Mouse (Mus musculus) brain, embryonic 14.5 days (tissue): ENCODE data around the gene Csta1.

ENCODE experiments used
- CTCF ChIP-seq: fragments of 200-500 bp; IDR thresholded peaks from 2 replicates; pipeline ENCODE4 v1.5.1; 2012; ENCODE audit warnings: inconsistent platforms, mild to moderate bottlenecking, moderate library complexity, borderline replicate concordance; ENCODE audit not compliant: insufficient read depth, insufficient read length; ENCODE audit errors: extremely low read depth
- POLR2A ChIP-seq: fragments of 200-500 bp; IDR thresholded peaks from 2 replicates; pipeline ENCODE4 v1.6.1; 2012; ENCODE audit warnings: mild to moderate bottlenecking, inconsistent platforms, borderline replicate concordance; ENCODE audit not compliant: poor library complexity, insufficient read depth, insufficient read length, severe bottlenecking; ENCODE audit errors: extremely low read depth

- TF ChIP-seq CTCF: no peak
- no peak for TF ChIP-seq POLR2A
These were observed 60.0 kb downstream of the Csta1 start for GRCm38 (mm10) chr16:36071071-36071449.
